Mouse (Mus musculus): ENCODE data around the gene Chfr.

The Chfr gene

GRCm38 (mm10) chr5:110135293-110136086 lies at the start of gene Chfr:
TSS of gene Chfr (plus strand) at chr5:110135842.
- TF ChIP-seq GATA4 (IDR thresholded peaks at IDR 0.05; ENCODE audit: insufficient replicate concordance, low read length): peak; percentile 29; the same call in 1 of the 2 replicates

GRCm38 (mm10) chr5:110086161-110086866 lies 49.3 kb upstream of the Chfr start:
- TF ChIP-seq GATA4 (IDR thresholded peaks at IDR 0.05; ENCODE audit: insufficient replicate concordance, low read length): no peak

- no peak for TF ChIP-seq GATA4 (IDR thresholded peaks at IDR 0.05; ENCODE audit: insufficient replicate concordance, low read length)
These were observed 44.1 kb upstream of the Chfr start for GRCm38 (mm10) chr5:110091546-110091945.

GRCm38 (mm10) chr5:110094030-110094846 lies 41.4 kb upstream of the Chfr start, which contains the start of gene Gm35315:
TSS of gene Gm35315 (minus strand) at chr5:110094420.
- peak; percentile 76; the same call in 1 of the 2 replicates for TF ChIP-seq GATA4 (IDR thresholded peaks at IDR 0.05; ENCODE audit: insufficient replicate concordance, low read length)

- no peak for TF ChIP-seq GATA4 (IDR thresholded peaks at IDR 0.05; ENCODE audit: insufficient replicate concordance, low read length)
These were observed 40.8 kb upstream of the Chfr start for GRCm38 (mm10) chr5:110094847-110095213.

GRCm38 (mm10) chr5:110098991-110099477 lies 36.6 kb upstream of the Chfr start:
- no peak for TF ChIP-seq GATA4 (IDR thresholded peaks at IDR 0.05; ENCODE audit: insufficient replicate concordance, low read length)

GRCm38 (mm10) chr5:110099656-110100580 lies 35.7 kb upstream of the Chfr start, which contains the start of gene Plcxd1:
TSS of gene Plcxd1 (plus strand) at chr5:110099969.
- TF ChIP-seq GATA4 (IDR thresholded peaks at IDR 0.05; ENCODE audit: insufficient replicate concordance, low read length): no peak

GRCm38 (mm10) chr5:110100921-110101631 lies 34.6 kb upstream of the Chfr start:
- TF ChIP-seq GATA4 (IDR thresholded peaks at IDR 0.05; ENCODE audit: insufficient replicate concordance, low read length): no peak

GRCm38 (mm10) chr5:110101716-110102347 lies 33.8 kb upstream of the Chfr start:
- TF ChIP-seq GATA4 (IDR thresholded peaks at IDR 0.05; ENCODE audit: insufficient replicate concordance, low read length): no peak

GRCm38 (mm10) chr5:110102429-110102828 lies 33.2 kb upstream of the Chfr start:
- no peak for TF ChIP-seq GATA4 (IDR thresholded peaks at IDR 0.05; ENCODE audit: insufficient replicate concordance, low read length)

- no peak for TF ChIP-seq GATA4 (IDR thresholded peaks at IDR 0.05; ENCODE audit: insufficient replicate concordance, low read length)
These were observed 32.6 kb upstream of the Chfr start for GRCm38 (mm10) chr5:110102853-110103625.

- TF ChIP-seq GATA4 (IDR thresholded peaks at IDR 0.05; ENCODE audit: insufficient replicate concordance, low read length): no peak
These were observed 31.6 kb upstream of the Chfr start for GRCm38 (mm10) chr5:110103901-110104615.
